Mouse (Mus musculus): Measurements from ENCODE around the gene 4930524N10Rik. TPM values are rescaled to one million over a fixed set of nuclear protein-coding genes. Genes with fewer than 3 reads are reported as not detected.

Gene 4930524N10Rik
- total and polyA plus RNA-seq, 3 experiments = not detected

DNA sequence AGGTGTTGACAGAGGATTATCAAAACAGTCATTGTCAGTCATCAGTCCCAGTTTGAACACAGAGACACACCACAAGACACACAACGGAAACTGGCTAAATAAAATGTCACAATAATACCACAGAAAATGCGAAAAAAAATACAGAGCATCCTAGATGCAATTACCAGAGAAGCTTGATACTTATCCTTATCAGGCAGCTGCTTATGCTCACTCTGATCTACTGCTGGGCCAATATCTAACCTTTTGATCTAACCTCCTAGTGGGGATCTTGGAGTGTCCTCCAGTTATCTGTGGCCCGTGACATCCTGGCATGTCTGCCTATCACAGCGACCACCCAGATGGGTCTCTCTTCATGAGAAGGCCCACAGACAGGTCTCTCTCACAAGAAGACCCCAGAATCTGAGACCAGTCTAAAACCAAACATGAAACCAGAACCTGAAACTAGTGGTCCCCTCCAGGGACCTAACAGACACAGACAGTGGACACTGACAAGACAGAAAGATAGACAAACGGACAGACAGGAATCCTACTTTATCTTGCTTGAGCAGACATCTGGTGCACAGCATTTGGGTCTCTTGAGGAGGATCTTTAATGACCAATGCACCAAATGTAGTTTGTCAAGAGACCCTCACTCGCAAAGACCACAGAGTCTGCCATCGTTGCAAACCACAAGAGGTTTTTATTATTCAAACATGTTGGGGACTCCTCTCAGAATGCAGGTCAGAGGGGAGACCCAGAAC is 6.3 kb upstream of the 4930524N10Rik start:
- Histone ChIP-seq H3K9me3 (replicated peaks; ENCODE audit: low read length) (peaks cover 7% of the 10 kb centered on the region), H3K4me2 (ENCODE audit: insufficient read depth, low read depth, poor library complexity, severe bottlenecking) (no peak overlapping the region), H3K27me3 (replicated peaks) (no peaks in the 10 kb centered on the region), H3K9ac (ENCODE audit: insufficient read depth, low read depth) (no peak overlapping the region), H3K79me2 (replicated peaks; ENCODE audit: control insufficient read depth, extremely low read depth, insufficient read depth, poor library complexity, severe bottlenecking) (no peaks in the 10 kb centered on the region), H3K4me3 (replicated peaks in 1 of 3; ENCODE audit: low read depth in 2 of 3, low read length in 2 of 3, poor library complexity in 1 of 3) (no peak overlapping the region), H3K4me1 (ENCODE audit: control insufficient read depth in 1 of 2, insufficient read depth in 2 of 2) (no peaks in the 10 kb centered on the region), H3K27ac (ENCODE audit: insufficient read depth, low read depth) (no peak overlapping the region), H3K36me3 (replicated peaks in 1 of 2; ENCODE audit: control insufficient read depth in 1 of 2, insufficient read depth in 1 of 2, low read length in 1 of 2) (no peaks in the 10 kb centered on the region)
- no peak for DNase-seq (ENCODE audit: extremely low read depth)
- in situ Hi-C loops (cut with MboI; ENCODE audit: low pct_ligation_motif_present, low pct_unique_long_range_greater_than_20kb, low sequenced_read_pairs) = no loop called here
- TF ChIP-seq CTCF (conservative IDR thresholded peaks at IDR 0.05 in 1 of 2, IDR thresholded peaks at IDR 0.05 in 1 of 2; ENCODE audit: low read depth in 2 of 2, low read length in 2 of 2) = no peak
- no peak for TF ChIP-seq JUND (conservative IDR thresholded peaks at IDR 0.05; ENCODE audit: low read depth, low read length)
- no peak for TF ChIP-seq JUN (IDR thresholded peaks at IDR 0.05; ENCODE audit: insufficient read depth, low read depth, low read length)
- no peak for TF ChIP-seq MXI1 (IDR thresholded peaks at IDR 0.05; ENCODE audit: low read depth, low read length)
- dilution Hi-C loops (cut with MboI; ENCODE audit: extremely low pct_ligation_motif_present, extremely low pct_unique_long_range_greater_than_20kb, low sequenced_read_pairs) = no loop called here

DNA sequence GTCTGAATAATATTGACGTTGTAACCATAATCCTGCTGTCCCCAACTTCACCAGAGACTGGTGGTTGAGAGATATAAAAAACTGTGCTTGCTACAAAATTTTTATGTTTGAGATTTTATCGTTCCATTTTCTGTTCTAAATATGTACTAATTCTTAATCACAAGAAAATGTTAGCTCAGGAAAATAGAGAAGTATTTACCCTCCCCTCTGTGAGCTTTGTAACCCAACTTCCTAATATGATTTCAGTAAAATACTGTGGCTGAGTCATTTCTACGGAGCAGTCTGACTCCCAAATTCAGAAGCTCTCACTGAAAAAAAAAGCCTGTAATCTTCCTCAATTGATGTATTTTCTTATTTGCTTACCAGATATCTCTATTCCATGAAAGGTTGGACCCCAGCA is 4.7 kb upstream of the 4930524N10Rik start:
- Histone ChIP-seq H3K4me1 (ENCODE audit: control insufficient read depth in 1 of 2, insufficient read depth in 2 of 2) (no peaks in the 10 kb centered on the region), H3K9ac (ENCODE audit: insufficient read depth, low read depth) (no peak overlapping the region), H3K27ac (ENCODE audit: insufficient read depth, low read depth) (no peak overlapping the region), H3K79me2 (replicated peaks; ENCODE audit: control insufficient read depth, extremely low read depth, insufficient read depth, poor library complexity, severe bottlenecking) (no peaks in the 10 kb centered on the region), H3K4me2 (ENCODE audit: insufficient read depth, low read depth, poor library complexity, severe bottlenecking) (no peak overlapping the region), H3K9me3 (replicated peaks; ENCODE audit: low read length) (peaks cover 7% of the 10 kb centered on the region), H3K36me3 (replicated peaks in 1 of 2; ENCODE audit: control insufficient read depth in 1 of 2, insufficient read depth in 1 of 2, low read length in 1 of 2) (no peaks in the 10 kb centered on the region), H3K4me3 (replicated peaks in 1 of 3; ENCODE audit: low read depth in 2 of 3, low read length in 2 of 3, poor library complexity in 1 of 3) (no peak overlapping the region), H3K27me3 (replicated peaks) (no peaks in the 10 kb centered on the region)
- DNase-seq (ENCODE audit: extremely low read depth) = no peak
- dilution Hi-C loops (cut with MboI; ENCODE audit: extremely low pct_ligation_motif_present, extremely low pct_unique_long_range_greater_than_20kb, low sequenced_read_pairs) (no loop called here), in situ Hi-C loops (cut with MboI; ENCODE audit: low pct_ligation_motif_present, low pct_unique_long_range_greater_than_20kb, low sequenced_read_pairs) (no loop called here)
- no peak for TF ChIP-seq MYC (IDR thresholded peaks at IDR 0.05; ENCODE audit: low read depth, low read length)
- TF ChIP-seq ETS1 (conservative IDR thresholded peaks at IDR 0.05; ENCODE audit: low read depth, low read length) = no peak
- no peak for TF ChIP-seq ZNF384 (IDR thresholded peaks at IDR 0.05; ENCODE audit: low read depth, low read length)
- TF ChIP-seq MEF2A (IDR thresholded peaks at IDR 0.05; ENCODE audit: borderline replicate concordance, low read depth, low read length) = no peak
- TF ChIP-seq HCFC1 (IDR thresholded peaks at IDR 0.05; ENCODE audit: low read depth, low read length) = no peak
- TF ChIP-seq ZMIZ1 (IDR thresholded peaks at IDR 0.05; ENCODE audit: low read depth, low read length) = no peak
- TF ChIP-seq PAX5 (IDR thresholded peaks at IDR 0.05; ENCODE audit: low read length) = no peak
- no peak for TF ChIP-seq POLR2AphosphoS2 (IDR thresholded peaks at IDR 0.05; ENCODE audit: low read depth, low read length)
- no peak for TF ChIP-seq TBP (conservative IDR thresholded peaks at IDR 0.05; ENCODE audit: low read depth, low read length)
- no peak for TF ChIP-seq ZC3H11A (IDR thresholded peaks at IDR 0.05; ENCODE audit: low read depth, low read length)
- TF ChIP-seq MAFK (IDR thresholded peaks at IDR 0.05; ENCODE audit: insufficient replicate concordance, low read length) = no peak

Other genes with a start within 250 kb of the 4930524N10Rik start
- not detected in 2 replicates for gene Gm15140, start 222.7 kb downstream of the 4930524N10Rik start, total RNA-seq (2012; rRNA removed)
- not detected in 2 replicates for gene Gm15140, start 222.7 kb downstream of the 4930524N10Rik start, total RNA-seq (2014; rRNA removed)
- gene Gm15140, start 222.7 kb downstream of the 4930524N10Rik start, polyA plus RNA-seq (2012; ENCODE audit: insufficient read length, low read depth) = not detected in 2 replicates
- gene Samt4, start 138.6 kb upstream of the 4930524N10Rik start, total RNA-seq (2012; rRNA removed) = not detected in 2 replicates
- not detected in 2 replicates for gene Samt4, start 138.6 kb upstream of the 4930524N10Rik start, total RNA-seq (2014; rRNA removed)
- not detected in 2 replicates for gene Samt4, start 138.6 kb upstream of the 4930524N10Rik start, polyA plus RNA-seq (2012; ENCODE audit: insufficient read length, low read depth)
- not detected in 2 replicates for gene Samt2, start 236.0 kb upstream of the 4930524N10Rik start, total RNA-seq (2012; rRNA removed)
- gene Samt2, start 236.0 kb upstream of the 4930524N10Rik start, total RNA-seq (2014; rRNA removed) = not detected in 2 replicates
- not detected in 2 replicates for gene Samt2, start 236.0 kb upstream of the 4930524N10Rik start, polyA plus RNA-seq (2012; ENCODE audit: insufficient read length, low read depth)

All from CH12.LX (cell line).